Mouse (Mus musculus) embryo, embryonic 11.5 days (tissue): ENCODE data around the gene Echdc1.
A peak's percentile ranks its signal among the peaks of the same experiment; 100 is the strongest.
"Not testable (repeated sequence)": the region's sequence is repeated elsewhere in the genome, so short reads cannot be mapped to it uniquely, and the experiment has no call there.

ENCODE experiments used
- DNase-seq: peaks from one replicate; pipeline ENCODE4 v3.0.0-alpha.2; 2012; ENCODE audit warnings: low read depth, low spot score

Gene Echdc1

DNA sequence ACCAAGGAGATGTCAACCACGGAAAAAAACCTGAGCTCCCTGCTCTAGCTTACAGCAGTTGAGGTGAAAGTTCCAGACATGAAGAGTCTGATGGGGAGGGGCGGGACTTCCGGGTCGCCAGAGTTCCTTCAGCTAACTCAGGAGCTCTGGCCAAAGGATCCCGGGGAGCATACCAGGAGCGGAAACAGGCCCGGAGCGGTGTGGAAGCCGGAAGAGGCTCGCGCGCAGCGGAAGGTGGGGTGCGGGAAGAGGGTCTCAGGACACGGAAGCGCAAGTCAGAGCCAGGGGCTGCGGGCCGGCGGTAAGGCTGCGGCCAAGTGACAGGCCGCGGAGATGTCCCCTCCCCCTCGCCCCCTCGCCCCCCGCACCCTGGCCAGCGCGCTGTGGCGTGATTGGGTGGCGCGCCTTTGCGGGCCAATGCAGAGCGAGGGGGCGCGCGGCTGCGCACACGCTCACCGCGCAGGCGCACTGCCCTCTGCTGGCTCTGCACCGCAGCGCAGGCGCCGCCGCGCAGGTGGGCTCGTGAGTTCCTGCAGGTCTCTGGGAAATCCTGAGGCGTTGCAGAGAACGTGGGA is at the start of gene Echdc1:
Gene Echdc1, plus strand, starts transcription at position 103 of the 575 bp plus-strand sequence.
- DNase-seq, result peak; percentile 82

DNA sequence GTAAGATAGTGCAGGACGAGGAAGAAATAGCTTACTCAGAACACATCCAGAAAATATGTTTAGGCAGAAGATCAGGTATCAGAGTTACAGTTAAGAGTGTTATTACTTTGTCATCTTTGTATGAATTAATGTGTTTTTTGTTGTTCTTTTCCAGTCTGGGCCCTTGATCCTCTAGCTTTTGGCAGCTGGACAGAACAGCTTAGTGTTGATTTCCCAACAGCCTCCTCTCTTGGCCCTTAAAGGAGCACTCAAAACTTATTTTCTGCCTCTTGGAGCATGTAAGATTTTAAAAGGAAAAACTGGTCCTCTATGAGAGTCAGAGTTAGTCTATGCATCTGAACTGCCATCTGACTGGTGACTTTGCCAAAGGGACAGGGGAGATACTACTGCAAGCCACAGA is 31.2 kb upstream of the Echdc1 start:
- DNase-seq, result no peak

DNA sequence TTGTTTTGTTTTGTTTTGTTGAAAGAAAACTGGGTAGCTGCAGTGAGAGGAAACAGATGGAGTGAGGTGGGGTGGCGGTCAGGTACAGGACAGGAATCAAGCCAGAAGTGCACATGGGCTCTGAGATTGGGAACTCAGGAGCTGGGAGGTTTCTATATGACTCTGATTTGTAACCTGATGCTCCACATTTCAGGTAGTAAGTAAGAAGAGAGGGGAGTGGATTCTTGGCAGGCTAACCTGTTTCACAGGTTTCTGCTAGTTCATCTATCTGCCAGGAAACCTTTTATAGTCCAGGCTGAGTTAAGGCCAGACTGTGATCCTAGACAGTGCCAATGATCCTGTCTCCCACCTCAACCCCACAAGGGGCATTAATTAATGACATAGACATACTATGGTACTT is 27.2 kb upstream of the Echdc1 start:
- no peak for DNase-seq

DNA sequence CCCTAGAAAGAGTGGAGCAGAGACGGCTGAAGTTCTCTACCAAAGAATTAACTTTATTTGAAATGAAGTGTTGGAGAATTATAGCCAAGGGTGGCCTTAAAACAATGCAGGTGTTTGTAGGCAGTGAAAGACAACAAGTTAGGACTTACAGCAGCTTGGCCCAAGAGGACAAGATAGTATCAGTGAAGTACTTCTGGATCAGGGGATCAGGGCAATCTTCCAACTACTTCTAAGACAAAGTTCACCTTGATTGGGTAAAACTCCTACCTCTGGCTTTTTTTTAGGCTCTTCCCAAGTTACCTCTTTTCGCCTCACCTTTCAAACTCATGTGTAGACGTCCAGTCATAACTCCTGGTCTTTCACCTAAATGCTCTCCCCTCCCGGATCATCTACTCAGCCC is 10.7 kb upstream of the Echdc1 start:
- no peak for DNase-seq

DNA sequence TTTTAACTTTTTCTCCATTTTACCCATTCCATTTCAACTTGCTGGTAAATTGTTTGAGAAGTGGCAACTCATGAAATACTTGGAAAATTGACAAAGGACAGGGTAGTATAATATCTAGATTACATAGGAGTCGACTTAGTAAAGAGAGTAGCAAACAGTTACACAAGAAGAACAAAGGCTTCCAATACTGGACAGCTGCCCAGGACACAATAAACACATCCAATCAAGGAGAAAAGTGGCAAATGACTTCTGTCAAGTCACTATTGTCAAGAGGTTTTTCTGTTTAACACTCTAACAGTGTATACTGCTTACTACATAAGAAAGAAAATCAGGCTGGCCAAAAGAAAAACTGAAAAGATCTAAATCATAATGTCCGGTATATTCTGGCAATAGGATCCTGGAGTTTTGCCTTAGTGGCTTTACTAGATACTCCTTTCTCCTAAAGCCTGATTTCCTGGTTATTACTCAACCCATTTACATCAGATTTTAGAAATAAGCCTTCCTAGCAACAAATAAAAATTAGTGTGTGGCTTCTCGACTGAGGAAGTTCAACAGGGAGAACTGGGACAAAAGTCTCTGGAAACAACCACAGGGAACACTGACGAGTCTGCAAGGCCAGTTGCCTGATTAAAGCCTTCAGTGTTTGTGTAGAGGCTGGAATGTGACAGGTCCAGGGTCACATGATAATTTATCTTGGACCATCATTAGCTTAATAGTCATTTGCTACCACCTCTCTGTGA is 1.3 kb upstream of the Echdc1 start:
- no peak for DNase-seq

DNA sequence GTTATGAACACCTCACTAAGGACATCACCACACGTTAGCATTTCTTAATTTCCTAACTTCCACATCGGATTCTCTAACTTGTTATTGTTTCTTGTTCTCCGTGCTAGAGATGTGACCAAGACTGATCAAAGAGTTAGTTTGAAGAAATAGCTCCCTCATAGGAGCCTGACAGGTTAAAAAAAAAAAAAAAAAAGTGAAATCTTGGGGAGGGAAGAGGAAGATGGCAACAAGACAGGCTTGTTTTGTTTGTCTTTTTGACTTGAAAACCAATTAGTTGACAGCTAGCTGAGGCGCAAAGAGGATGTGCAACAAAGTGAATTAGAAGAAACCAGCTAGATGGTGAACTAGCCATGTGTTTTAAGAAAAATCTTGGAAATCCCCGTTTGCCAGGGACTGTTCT is 939 bp downstream of the Echdc1 start:
- no peak for DNase-seq

DNA sequence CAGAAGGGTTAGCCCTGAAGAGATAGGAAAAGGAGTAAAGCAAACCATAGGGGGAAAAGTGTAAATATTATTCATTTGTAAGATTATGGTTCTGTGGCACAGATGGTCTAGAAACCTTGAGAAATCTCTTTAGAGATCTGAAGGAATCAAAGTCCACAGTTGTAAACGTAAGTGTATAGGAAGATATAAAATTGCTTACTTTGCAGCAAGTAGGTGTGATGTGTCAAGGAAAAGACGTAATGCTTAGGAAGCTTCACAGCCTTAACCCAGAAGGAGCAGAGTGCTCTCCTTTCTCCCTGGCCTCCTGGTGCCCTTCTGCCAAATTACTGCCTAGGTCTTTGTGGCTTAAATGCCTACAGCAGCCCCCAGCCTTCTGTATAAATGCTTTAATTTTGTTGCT is 11.9 kb downstream of the Echdc1 start:
- no peak for DNase-seq

DNA sequence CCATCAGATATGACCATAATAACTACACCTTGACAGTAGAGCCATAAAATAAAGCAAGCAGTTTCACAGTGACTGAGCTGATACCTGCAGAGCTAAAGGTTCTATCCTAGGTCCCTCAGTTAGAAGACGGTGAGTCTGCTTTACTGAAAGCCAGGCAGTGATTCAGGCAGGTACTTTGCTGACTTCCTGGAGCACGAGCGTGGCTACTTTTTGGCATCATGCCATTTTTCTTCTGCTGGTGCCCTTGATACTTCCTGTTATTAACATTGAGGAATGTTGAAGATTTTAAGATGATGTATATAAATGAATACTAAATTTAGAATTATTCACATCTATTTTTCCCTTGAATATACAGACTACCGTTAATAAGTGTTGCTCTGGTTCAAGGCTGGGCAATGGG is 20.9 kb downstream of the Echdc1 start:
- DNase-seq, result no peak

DNA sequence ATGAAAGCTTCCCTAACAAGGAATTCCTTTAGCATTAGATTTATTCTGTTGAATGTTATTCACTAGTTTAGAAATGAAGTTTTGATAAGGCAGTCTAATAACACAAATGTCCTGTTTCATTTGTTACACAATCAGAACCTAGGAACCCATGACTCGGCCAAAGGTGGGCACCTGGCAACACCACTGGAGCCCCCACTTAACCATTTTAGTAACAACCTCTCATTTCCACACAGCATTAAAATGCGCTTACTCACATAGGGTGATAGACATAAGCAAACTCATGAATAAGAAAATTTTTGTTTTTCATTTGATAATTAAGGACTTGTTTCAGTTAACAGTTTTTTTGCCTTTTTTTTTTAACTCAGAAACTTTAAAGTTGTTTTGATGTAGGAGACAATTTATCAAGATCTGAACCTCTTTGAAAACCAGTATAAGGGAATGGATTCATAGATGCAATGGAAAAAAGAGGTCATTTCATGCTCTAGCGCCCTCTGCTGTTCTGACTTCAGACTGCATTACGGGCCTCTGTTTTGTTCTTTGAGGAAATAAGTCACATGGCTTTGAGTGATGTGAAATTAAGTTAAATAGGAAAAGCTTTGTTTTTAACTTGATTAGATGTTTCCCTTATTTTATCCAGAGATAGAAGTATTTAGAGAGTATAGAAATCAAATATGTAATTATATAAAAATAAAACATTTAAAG is 25.5 kb downstream of the Echdc1 start:
- DNase-seq, result peak; percentile 54

DNA sequence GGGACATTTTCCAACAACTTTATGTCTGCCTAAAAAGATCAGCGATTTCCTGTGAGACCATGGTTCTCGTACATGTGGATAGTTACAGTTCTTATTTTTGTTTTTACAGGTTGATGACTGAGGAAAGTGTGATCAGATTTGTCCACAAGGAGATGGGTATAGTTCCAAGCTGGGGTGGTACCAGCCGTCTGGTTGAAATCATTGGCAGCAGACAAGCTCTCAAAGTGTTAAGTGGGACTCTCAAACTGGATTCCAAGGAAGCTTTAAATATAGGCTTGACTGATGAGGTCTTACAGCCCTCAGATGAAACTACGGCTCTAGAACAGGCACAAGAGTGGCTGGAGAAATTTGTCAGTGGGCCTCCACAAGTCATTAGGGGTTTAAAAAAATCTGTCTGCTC is 31.3 kb downstream of the Echdc1 start:
- no peak for DNase-seq

DNA sequence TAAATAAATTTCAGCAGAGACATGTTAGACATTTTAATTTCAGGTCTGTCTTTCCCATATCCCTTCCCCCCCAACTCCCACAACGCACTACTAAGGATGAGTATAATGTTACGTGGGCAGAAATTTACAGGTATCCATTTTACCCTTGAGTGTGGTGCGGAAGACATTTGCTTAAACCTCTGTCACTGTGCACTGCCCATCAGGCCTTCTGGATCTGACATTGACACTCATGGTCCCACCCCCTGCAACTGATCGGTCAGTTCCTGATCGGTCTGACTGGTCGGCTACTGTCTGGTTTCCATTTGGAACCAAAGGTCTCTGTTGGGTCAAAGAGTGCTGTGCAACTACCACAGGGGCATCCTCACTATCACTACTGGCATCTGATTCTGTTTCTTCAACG is 33.7 kb downstream of the Echdc1 start:
- no peak for DNase-seq

DNA sequence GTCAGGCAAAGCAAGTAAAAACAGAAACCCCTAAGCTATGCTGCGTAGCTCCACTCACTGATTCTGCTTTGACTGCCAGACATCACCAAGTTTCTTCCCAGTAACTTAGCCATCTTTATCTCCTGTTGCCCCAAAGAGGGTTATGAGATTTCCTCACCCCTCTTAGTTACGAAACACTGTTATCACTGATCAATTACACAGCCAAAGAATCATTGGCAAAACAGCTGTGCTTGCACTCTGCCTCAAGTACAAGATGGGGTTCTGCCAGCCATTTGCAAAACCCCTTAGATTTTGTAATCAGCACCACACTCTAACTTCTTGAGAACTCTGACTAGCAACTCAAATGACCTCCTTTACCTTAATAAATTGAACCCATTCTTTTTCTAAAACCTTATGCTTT is 38.5 kb downstream of the Echdc1 start:
- no peak for DNase-seq

DNA sequence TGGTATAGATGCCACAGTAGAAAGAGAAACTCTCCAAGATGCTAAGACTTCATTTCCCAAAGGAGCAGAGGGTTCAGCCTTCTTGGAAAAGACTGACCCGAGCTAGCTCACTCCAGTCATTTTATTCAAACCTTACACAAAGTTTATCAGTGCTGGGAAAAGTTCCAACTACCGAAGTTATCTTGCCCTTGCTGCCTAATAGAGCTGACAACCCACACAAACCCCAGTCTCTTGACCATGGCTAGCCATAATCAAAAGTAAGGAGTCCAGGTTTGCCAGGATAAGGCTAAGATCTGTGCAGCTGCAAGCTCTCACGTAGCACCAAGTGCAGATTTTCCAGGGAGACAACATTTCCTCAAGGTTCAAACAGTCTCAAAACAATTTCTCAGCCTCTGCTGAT is 39.6 kb downstream of the Echdc1 start:
- DNase-seq, result no peak

DNA sequence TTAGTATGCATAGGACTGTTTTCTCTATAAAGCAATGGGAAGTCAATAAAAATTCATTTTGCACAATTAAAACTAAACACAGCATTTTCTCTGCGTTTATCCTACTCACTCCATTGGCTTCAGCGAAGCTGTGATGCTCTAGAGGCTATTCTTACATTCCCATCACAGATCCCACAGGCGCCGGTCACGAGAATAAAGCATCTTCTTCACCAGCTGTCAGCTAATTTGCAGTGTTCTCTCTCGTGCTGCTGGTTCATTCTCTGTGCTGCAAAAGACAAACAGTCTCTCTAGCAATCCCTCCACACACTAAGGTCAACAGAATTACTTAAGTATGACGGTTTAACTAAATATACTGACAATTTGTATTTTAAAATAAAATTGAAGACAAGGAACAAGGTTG is 41.2 kb downstream of the Echdc1 start:
- DNase-seq, result no peak

DNA sequence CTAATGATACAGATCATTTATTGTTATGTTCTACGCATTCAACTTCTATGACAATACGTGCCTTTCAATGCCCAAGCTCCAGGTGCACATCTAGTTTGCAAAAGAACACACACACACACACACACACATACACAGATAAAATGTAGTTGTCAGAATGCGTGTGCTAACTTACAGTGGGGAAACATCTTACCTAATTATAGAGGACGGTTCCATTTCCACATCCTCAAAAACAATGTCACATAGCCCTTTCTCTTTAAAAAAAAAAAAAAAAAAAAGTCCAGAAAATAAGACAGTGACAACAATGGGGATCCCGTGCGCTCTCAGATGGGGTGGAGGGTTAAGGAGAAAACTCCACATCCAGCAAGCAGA is 48.1 kb downstream of the Echdc1 start:
- DNase-seq, result no peak

DNA sequence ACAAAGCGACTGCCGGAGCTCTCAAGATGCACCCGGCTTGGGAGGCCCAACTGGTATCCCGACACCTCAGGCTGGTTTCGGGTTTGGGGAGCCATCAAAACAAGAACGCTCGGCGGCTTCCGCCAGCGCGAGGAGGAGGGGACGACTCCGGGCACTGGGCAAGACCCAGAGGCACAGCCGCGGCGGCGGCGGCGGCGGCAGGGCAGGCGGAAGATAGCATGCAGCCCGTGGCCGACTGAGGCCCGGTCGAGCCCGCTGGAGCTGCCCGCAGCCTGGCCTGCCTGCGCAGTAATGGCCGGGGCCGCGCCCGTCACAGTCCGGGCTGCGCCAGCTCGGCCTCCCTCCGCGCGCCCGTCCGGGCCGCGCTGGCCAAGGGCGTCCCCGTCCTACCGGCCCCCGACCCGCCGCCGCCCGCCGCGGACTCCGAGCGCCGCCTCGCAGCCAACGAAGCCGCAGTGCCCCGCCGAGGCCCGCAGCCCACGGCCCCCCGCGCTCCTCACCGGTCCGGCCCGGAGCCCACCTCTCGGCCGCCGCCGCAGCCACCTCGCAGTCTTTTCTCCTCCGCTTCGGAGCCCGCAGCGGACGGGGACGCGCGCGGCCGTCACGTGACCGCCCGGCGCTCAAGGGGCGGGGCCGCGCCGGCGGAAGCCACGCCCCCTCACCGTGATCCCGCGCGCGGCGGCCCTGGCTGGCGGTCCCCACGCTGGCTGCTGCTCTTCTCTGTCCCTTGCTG is 48.7 kb downstream of the Echdc1 start:
- DNase-seq, result peak; percentile 77

DNA sequence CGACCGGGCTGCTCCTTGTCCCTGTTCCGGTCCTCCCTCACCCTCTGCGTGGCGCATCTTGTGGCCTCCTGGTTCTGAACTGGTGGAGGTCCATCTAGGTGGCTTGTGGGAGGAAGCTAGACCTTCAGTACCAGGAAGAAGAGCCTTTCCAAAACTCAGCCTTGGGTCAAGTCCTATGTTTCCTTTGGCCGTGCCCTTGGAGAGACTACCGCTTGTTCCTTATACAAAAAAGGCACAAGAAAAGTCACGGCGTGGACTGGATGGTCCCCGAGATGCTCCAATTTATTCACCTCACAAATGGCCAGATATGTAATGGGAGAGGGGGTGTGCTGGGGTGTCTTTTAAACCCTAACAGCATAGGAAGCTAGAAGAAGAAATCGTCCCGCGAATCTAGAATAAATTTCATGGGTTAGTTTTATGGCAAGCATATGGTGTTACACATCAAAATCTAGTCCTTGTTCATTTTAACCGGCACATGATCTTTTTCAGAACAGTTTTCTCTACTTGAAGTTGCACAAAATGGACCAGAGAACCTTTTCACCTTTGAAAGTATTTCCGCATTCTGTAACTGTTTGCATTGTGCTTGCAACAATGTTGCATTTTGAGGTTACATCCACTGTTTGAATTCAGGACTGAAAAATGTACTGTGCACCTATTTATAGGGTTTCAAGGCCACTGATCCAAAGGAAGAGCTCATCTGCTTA is 49.4 kb downstream of the Echdc1 start, which contains the start of gene Rnf146:
Gene Rnf146, minus strand, starts transcription at position 246 of the 704 bp plus-strand sequence.
- no peak for DNase-seq

DNA sequence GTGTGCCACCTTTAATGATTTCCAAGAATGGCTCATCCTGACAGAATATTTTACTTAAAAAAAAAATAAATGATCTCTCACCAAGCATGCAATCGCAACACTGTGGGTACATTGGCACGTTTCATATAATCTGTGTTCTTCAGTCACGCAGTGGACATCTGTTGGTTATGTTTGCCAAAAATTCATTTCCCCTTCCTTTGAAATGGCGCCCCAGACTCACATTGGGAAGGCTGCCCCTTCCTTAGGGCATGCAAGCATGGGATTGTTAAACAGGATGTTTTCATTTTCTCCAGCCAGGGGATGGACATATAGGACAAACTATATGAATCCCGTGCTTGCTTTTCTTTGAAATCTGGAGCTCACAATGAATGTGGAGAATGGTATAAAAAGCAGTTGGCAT is 61.1 kb downstream of the Echdc1 start:
- DNase-seq, result no peak

DNA sequence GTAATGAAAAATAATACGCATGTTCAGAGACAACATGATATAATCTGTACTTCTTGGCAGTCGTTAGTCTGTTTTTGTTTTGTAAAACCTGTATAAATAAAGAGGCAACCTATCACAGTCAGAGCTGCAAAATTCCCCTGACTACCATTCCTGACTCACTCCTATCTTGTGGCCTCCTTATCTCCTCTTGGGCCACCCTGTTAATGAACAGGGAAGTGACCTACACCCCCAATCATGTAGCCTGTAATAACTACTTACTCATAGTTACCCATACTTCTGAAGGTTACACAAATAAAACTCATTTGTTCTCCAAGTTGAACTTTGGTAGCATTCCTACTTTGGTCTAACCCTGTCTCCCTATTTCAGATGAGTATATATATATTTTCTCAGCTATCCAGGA is 68.6 kb downstream of the Echdc1 start:
- no peak for DNase-seq

DNA sequence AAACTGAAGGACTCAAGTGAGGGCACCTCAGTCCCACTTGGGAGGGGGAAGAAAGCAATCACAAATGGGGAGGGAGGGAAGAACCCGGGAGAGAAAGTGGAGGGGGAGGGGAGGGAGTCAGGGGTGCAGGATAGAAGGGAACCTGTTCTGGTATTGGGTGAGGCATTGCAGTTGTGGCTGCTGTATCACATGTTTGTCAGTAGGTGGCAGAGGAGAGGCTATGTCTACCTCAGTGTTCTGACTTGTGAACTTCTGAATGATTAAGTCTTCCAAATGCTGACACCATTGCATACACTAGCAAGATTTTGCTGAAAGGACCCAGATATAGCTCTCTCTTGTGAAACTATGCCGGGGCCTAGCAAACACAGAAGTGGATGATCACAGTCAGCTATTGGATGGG is 81.9 kb downstream of the Echdc1 start:
- DNase-seq, result not testable (repeated sequence)
